Mouse (Mus musculus) brain, embryonic 14.5 days (tissue): ENCODE results near the gene Nckap5l.

Source experiments
- CTCF ChIP-seq: fragments of 200-500 bp; IDR thresholded peaks from 2 replicates; pipeline ENCODE4 v1.5.1; 2012; ENCODE audit warnings: inconsistent platforms, mild to moderate bottlenecking, moderate library complexity, borderline replicate concordance; ENCODE audit not compliant: insufficient read depth, insufficient read length; ENCODE audit errors: extremely low read depth
- POLR2A ChIP-seq: fragments of 200-500 bp; IDR thresholded peaks from 2 replicates; pipeline ENCODE4 v1.6.1; 2012; ENCODE audit warnings: mild to moderate bottlenecking, inconsistent platforms, borderline replicate concordance; ENCODE audit not compliant: poor library complexity, insufficient read depth, insufficient read length, severe bottlenecking; ENCODE audit errors: extremely low read depth

GRCm38 (mm10) chr15:99449751-99450280 is 7.7 kb downstream of the Nckap5l start:
- no peak for TF ChIP-seq POLR2A
- no peak for TF ChIP-seq CTCF
